Comparison of ENCODE assay signal across 23 mouse cellular contexts in genomic region chr1:142895081-142895480, GRCm38 (mm10).
"Had no signal": no experiment of that assay in that cellular context is flagged by ENCODE, and none has a peak within 500 bp of the region (broad histone marks: within the 10 kb centered on the region; RNA-seq: fewer than 3 reads in every experiment).

No protein-coding gene starts in this region.

- H3K27ac ChIP-seq: kidney, postnatal 0 days; layer of hippocampus, adult 2 months; limb, embryonic 10.5 days; limb, embryonic 13.5 days; liver, embryonic 12.5 days; liver, embryonic 15.5 days; lung, embryonic 15.5 days; midbrain, embryonic 10.5 days; midbrain, embryonic 13.5 days; neural tube, embryonic 13.5 days had no signal

- H3K36me3 ChIP-seq: limb, embryonic 10.5 days; limb, embryonic 13.5 days; liver, embryonic 12.5 days; liver, embryonic 15.5 days; lung, embryonic 15.5 days; midbrain, embryonic 10.5 days; midbrain, embryonic 13.5 days; neural tube, embryonic 13.5 days had no signal

- H3K9ac ChIP-seq: limb, embryonic 13.5 days; liver, embryonic 12.5 days; liver, embryonic 15.5 days; lung, embryonic 15.5 days; midbrain, embryonic 13.5 days; neural tube, embryonic 13.5 days had no signal

- H3K9me3 ChIP-seq: limb, embryonic 10.5 days; limb, embryonic 13.5 days; liver, embryonic 12.5 days; liver, embryonic 15.5 days; lung, embryonic 15.5 days; megakaryocyte, embryonic 14.5 days; midbrain, embryonic 10.5 days; midbrain, embryonic 13.5 days; neural tube, embryonic 13.5 days had no signal

- H3K4me2 ChIP-seq: limb, embryonic 13.5 days; liver, embryonic 12.5 days; liver, embryonic 15.5 days; lung, embryonic 15.5 days; midbrain, embryonic 13.5 days; neural tube, embryonic 13.5 days had no signal

- ATAC-seq: liver, embryonic 12.5 days; midbrain, embryonic 13.5 days; midbrain, embryonic 16.5 days had no signal

- H3K4me3 ChIP-seq: layer of hippocampus, adult 2 months; limb, embryonic 10.5 days; limb, embryonic 13.5 days; liver, embryonic 12.5 days; liver, embryonic 15.5 days; lung, embryonic 15.5 days; megakaryocyte, embryonic 14.5 days; midbrain, embryonic 10.5 days; midbrain, embryonic 13.5 days; myocyte; neural tube, embryonic 13.5 days had no signal

- H3K4me1 ChIP-seq: limb, embryonic 10.5 days; limb, embryonic 13.5 days; liver, embryonic 12.5 days; liver, embryonic 15.5 days; lung, embryonic 15.5 days; midbrain, embryonic 10.5 days; midbrain, embryonic 13.5 days; neural tube, embryonic 13.5 days had no signal

- H3K27me3 ChIP-seq: limb, embryonic 13.5 days; liver, embryonic 12.5 days; liver, embryonic 15.5 days; lung, embryonic 15.5 days; megakaryocyte, embryonic 14.5 days; midbrain, embryonic 13.5 days; neural tube, embryonic 13.5 days had no signal

- DNase-seq: kidney, postnatal 25 days; layer of hippocampus, adult 9-11 months; liver; lung, adult 18-20 months; lung, postnatal 10 days; lung, postnatal 36 days; retina, postnatal 1 day; right cerebral cortex, postnatal 25 days; thymus, adult 18-20 months; thymus, postnatal 36 days had no signal
